21 mouse cellular contexts compared by ENCODE assay signal in genomic region chr5:77100691-77101090, GRCm38 (mm10). TPM values are rescaled to one million over a fixed set of nuclear protein-coding genes. Genes with fewer than 3 reads are reported as not detected.
"Had no signal": no experiment of that assay in that cellular context is flagged by ENCODE, and none has a peak within 500 bp of the region (broad histone marks: within the 10 kb centered on the region; RNA-seq: fewer than 3 reads in every experiment).

No protein-coding gene starts in this region.

- H3K27me3 ChIP-seq: neural tube, embryonic 12.5 days; neural tube, embryonic 15.5 days had no signal

- H3K4me1 ChIP-seq: midbrain, embryonic 15.5 days had no signal

- ATAC-seq: lung, postnatal 0 days; midbrain, embryonic 15.5 days had no signal

- H3K9ac ChIP-seq: limb, embryonic 13.5 days; liver, embryonic 14.5 days; liver, postnatal 0 days; lung, embryonic 14.5 days; midbrain, embryonic 12.5 days; midbrain, embryonic 15.5 days; neural tube, embryonic 12.5 days; neural tube, embryonic 15.5 days had no signal

- H3K9me3 ChIP-seq: limb, embryonic 13.5 days; midbrain, embryonic 12.5 days; midbrain, embryonic 15.5 days; neural tube, embryonic 12.5 days; neural tube, embryonic 15.5 days had no signal

- H3K4me3 ChIP-seq: layer of hippocampus, adult 2 months; limb, embryonic 13.5 days; midbrain, embryonic 12.5 days; midbrain, embryonic 15.5 days; neural tube, embryonic 12.5 days; neural tube, embryonic 15.5 days had no signal

- H3K27ac ChIP-seq: layer of hippocampus, adult 2 months; limb, embryonic 13.5 days; liver, embryonic 14.5 days; macrophage; midbrain, embryonic 12.5 days; midbrain, embryonic 15.5 days; neural tube, embryonic 12.5 days had no signal

- H3K4me2 ChIP-seq: limb, embryonic 13.5 days; lung, embryonic 14.5 days; midbrain, embryonic 12.5 days; midbrain, embryonic 15.5 days; neural tube, embryonic 12.5 days had no signal

- H3K36me3 ChIP-seq: limb, embryonic 13.5 days; midbrain, embryonic 12.5 days; midbrain, embryonic 15.5 days; neural tube, embryonic 12.5 days; neural tube, embryonic 15.5 days had no signal

- DNase-seq: kidney, postnatal 25 days; layer of hippocampus, adult 9-11 months; left cerebral cortex, postnatal 4 days; liver; liver, postnatal 0 days; lung, embryonic 14.5 days; right cerebral cortex, adult 18-20 months; right cerebral cortex, postnatal 14 days; right cerebral cortex, postnatal 4 days; spleen, adult 18-20 months; thymus, adult 18-20 months; thymus, postnatal 36 days had no signal

RNA-seq across cellular contexts. Expression of gene Hopx, which starts 14.2 kb away (rescaled TPM):
- polyA plus RNA-seq: midbrain, embryonic 12.5 days had no signal
